Mouse (Mus musculus): Measurements from ENCODE around the gene Bbx.

GRCm38 (mm10) chr16:50160418-50161271, 271.5 kb downstream of the Bbx start:
- TF ChIP-seq POLR2A (IDR thresholded peaks at IDR 0.05; ENCODE audit: insufficient read depth, low read depth, low read length): no peak
- no peak for TF ChIP-seq CTCF (IDR thresholded peaks at IDR 0.05)
